Mouse (Mus musculus): ENCODE measurements around the gene Gm11541. TPM values are rescaled to one million over a fixed set of nuclear protein-coding genes. Genes with fewer than 3 reads are reported as not detected.

The Gm11541 gene
- total RNA-seq (2021), result not detected

DNA sequence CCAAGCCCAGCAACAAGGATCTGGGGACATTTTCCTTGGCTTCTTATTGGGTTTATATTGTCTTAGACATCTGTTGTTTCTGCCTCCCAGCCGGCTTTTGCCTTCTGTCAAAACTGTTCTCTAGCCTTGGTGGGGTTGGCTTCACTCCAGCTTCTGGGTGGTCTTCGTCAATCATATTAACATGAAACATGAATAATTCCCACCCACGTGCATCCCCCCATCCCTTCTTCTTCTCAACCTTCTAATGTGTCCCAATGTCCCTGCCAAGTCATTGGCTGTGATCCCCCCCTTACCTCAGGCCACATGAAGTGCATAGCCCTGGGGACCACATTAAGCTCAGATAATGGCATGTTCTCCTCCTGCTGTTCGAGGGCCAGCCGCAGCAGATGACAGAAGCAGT is at the start of gene Gm11541:
Gm11541 (minus strand) TSS at position 28 of the 400 bp plus-strand sequence.
- intact Hi-C loops (cut with DNase I), result no loop called here
- DNase-seq, result no peak

DNA sequence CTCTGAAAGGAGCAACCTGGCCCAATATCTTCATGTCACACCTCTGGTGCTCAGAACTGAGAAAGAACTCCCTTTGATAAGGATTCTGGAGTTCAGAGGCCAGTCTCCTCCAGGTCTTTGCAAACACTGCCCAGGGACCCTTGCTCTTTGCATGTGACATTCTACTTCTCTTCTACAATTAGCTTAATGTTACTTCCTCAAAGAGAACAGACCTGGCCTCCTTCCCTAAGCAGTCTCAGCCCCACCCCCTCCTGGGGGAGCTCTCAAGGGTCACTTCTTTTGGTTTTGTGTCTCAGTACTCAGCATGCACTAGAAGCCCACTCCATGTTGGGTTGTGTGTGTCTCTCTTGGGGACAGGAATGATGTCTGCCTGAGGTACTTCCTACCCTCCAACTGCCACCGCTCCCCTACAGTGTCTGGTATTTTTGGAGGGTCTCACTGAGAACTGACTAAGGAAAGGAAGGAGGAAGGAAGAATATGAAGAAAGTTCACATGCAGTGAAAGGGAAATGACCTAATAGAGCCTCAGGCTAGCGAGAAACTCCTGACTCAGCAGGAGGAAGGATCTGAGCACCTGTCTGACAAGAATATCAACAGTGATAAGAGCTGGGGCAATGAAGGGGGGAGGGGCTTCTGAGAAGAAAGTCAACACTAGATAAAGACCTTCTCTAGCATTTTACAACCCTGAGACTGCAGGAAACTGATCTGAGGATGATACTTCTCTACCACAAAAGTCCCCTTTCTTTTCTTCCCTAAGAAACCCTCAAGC is 48.8 kb upstream of the Gm11541 start:
- DNase-seq, result no peak

DNA sequence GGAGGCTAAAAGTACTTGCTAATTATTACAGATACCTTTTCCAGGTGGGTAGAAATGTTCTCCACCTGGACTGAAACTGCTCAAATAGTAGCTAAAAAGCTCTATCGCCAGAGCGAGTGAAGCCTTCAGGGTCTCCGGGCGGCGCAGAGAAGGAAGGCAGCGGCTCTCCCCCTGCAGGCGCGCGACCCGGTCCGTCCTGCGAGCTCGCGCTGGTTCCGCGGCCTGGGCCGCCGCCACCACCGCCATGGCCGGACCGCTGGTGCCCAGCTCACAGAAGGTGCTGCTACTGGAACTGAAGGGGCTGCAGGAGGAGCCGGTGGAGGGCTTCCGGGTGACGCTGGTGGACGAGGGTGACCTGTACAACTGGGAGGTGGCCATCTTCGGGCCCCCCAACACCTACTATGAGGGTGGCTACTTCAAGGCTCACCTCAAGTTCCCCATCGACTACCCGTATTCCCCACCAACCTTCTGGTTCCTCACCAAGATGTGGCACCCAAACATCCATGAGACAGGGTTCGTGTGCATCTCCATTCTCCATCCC is 37.5 kb upstream of the Gm11541 start, which contains the start of gene Cdc34b:
Cdc34b (plus strand) TSS at position 51 of the 541 bp plus-strand sequence.
- no peak for DNase-seq
- intact Hi-C loops (cut with DNase I), result no loop called here

More for the DNA sequence above, 48.8 kb upstream of the Gm11541 start:
- intact Hi-C loops (cut with DNase I), result no loop called here

DNA sequence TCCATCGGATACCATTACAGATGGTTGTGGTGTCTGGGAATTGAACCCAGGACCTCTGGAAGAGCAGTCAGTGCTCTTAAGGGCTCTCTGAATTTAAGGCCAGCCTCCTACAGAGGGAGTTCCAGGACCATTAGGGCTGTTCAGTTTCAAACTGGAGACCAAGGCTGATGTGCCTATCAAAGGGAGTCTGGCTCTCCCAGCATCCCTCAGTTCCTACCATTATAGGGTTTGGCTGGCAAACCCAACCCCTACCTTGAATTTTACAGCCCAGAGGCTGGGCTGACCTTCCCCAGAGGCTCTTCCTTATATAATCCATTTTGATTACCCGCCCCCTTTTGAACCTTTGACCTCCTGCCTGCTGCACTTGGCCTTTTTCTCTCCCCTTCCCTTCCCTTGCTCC is 31.4 kb upstream of the Gm11541 start:
- DNase-seq, result no peak
- intact Hi-C loops (cut with DNase I), result no loop called here

DNA sequence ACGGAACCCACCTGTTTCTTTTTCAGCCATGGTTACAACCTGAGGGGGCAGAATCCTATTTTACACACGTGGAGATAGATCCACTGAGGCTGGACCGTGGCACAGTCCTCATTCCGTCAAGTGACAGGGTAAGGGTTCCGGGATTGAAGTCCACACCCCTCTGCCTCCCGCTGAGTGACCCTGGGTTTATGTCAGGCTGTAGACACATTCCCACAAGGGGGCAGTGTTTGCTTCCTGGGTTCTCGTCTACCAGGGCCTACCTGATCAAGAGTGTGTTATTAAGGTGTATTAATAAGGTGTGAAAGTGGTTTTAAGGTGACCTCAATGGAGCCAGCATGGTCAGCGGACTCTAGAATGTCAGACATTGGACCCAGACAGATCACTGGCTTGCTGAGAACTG is 28.5 kb upstream of the Gm11541 start:
- DNase-seq, result peak; percentile 20 to 36
- intact Hi-C loops (cut with DNase I), result no loop called here

DNA sequence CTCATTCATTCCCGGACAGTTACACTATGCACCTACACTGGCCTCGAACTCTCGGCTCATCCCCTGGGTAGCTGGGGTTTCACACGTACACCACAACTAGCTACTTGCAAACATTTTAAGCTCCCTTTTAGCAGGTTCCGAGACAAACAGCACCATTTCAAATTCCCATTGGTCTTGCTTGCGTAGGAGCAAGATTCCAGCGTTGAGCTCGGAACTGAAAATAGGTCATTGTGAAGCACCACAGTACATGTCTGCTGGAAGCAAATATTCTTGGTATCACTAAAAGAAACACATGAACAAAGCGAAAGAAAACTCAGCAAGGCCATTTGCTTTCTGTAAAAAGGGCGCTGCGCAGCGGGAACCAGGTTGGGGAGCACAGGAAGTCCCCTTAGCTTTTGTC is 26.9 kb upstream of the Gm11541 start:
- intact Hi-C loops (cut with DNase I), result no loop called here
- no peak for DNase-seq

DNA sequence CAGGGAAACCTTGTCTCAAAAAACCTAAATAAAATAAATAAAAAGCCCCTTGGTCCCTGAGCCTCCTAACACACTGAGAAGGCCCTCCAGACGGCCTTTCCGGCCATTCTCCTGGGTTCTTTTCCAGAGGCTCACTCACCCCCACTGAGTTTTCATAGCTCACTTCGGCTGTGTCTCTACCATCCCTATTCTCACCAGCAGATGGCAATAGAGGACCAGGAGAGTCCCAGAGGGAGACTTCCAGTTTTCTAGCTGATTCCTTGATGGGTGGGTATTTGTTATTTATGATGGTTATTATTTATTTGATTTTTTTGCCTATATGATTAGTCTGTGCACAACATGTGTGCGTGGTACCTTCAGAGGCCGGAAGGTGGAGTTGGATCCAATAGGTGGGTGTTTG is 26.0 kb upstream of the Gm11541 start:
- intact Hi-C loops (cut with DNase I), result loop anchor here (1.0 kb wide), 1 partner anchor 206 kb away; the partner anchor contains the start of gene Col1a1
- DNase-seq, result peak; percentile 78 to 88

DNA sequence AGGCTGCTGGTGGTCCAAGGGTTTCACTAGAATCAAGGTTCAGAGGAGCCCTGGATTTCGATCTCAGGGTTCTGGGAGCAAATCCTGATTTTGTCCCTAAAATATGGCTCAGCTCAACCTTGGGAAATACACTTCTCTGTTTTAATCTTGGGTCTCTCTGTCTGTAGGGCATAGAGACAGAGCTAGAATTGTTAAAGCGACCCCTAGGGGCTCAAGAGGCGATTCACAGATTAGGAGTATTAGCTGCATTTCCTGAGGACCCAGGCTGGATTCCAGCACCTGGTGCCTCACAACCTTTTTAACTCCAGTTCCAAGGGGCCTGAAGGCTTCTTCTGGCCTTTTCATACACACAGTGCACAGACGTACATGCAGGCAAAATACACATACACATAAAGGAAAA is 25.3 kb upstream of the Gm11541 start:
- intact Hi-C loops (cut with DNase I), result loop anchor here (2.0 kb wide), 1 partner anchor 55 kb away; no protein-coding TSS in a partner anchor
- peak in 1 of 2 experiments; percentile 9 for DNase-seq

DNA sequence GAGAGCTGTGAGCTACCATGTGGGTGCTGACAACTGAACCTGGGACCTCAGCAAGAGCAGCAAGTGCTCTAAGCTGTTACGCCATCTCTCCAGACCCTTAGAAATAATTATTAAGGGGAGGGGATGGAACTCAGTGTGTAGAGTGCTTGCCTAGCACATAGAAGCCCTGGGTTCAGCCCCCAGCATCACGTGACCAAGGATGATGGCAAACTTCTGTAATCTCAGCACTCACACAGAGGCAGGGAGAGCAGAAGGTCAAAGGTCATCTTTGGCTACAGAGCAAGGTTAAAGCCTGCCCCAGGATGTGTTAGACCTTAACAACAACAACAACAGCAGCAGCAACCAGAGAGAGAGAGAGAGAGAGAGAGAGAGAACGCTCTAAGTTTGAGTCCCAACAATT is 24.2 kb upstream of the Gm11541 start:
- DNase-seq, result no peak
- intact Hi-C loops (cut with DNase I), result loop anchor here (2.0 kb wide), 1 partner anchor 56 kb away; no protein-coding TSS in a partner anchor

DNA sequence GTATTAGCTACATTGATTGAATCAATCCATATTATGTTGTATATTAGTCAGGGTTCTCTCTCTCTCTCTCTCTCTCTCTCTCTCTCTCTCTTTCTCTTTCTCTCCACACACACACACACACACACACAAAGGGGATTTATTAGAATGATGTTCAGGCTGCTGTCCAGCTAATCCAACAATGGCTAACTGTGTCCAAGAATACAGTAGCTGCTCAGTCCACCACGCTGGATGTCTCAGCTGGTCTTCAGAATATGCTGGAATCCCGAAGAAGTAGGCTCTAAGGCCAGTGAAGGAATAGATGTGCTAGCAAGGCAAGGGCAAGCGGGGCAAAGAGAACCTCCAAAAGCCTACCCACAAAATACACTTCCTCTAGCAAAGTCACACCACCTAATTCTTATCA is 23.0 kb upstream of the Gm11541 start:
- DNase-seq, result no peak
- intact Hi-C loops (cut with DNase I), result no loop called here

DNA sequence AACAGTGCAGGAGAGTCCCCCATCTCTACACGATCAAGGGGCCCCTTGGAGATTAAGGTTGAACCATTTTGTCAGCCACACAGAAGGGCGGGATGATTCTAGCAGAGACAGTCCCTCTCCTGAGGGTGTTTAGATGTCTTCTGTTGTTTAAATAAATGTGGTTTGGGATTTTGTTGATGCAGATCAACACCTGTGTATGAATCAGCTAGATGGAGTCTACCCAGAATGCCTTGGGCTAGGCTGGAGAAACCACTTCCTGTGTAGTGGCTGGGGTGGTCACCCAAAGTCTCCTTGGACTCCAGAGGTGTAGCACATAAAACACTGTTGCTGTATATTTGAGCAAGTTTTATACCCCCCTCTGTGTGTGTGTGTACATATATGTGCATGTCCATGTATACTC is 14.9 kb upstream of the Gm11541 start:
- DNase-seq, result no peak
- intact Hi-C loops (cut with DNase I), result loop anchor here (5.0 kb wide), 1 partner anchor 87 kb away; no protein-coding TSS in a partner anchor

DNA sequence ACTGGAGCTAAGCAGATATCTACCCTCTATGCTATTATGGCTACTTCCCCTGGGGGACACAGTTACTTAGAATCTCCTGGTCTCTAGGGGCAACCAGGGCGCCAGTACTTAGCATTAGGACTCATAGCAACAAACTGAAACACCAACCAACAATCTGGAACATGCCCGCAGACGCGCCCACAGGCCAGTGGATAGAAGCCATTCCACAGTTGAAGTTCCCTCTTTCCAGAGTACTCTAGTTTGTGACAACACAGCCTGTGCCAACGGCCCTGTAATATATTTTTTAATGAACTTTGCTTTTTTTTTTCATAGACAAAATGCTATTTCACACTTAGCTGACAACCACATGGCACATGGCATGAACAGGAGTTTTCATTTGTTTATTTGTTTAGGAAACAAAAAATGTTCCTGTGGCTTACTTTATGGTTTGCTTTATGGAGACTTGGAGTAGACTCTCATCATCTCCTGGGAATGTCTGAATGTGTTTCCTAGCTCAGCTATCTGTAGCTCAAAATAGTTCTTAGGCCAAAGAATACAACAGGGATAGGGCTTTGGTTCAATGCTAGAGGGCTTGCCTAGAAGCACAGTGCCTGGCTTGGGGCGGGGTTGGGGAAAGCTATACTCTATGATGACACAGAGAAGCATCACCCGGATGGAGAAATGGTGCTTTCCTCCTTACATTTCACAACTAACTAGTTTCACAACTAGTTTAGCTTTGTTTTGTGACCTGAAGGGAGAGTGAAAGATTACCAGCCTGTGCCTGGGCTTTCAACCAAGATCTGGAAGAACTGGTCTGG is 14.0 kb upstream of the Gm11541 start:
- DNase-seq, result peak; percentile 15 to 25
- intact Hi-C loops (cut with DNase I), result loop anchor here (5.0 kb wide), 1 partner anchor 86 kb away; no protein-coding TSS in a partner anchor

DNA sequence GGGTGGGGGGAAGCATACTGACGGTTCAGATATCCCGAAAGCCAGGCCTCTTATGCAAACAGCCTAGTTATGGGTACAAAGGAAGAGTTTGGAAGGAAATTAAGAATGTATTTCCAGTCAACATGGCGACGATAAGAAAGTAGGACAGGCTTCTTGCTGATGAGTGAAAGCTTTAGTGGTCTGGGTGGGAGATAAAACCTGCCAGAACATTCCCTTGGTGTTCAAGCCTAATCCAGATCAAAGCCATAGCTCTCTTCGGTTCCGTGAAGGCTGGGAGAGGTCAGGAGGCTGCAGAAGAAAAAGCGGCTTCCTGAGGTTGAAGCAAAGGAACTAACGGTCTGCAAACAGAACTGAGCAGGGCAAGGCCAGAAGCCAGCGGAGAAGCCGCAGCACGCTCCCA is 12.9 kb upstream of the Gm11541 start:
- intact Hi-C loops (cut with DNase I), result loop anchor here (5.0 kb wide), 1 partner anchor 85 kb away; no protein-coding TSS in a partner anchor
- DNase-seq, result peak; percentile 15 to 34

DNA sequence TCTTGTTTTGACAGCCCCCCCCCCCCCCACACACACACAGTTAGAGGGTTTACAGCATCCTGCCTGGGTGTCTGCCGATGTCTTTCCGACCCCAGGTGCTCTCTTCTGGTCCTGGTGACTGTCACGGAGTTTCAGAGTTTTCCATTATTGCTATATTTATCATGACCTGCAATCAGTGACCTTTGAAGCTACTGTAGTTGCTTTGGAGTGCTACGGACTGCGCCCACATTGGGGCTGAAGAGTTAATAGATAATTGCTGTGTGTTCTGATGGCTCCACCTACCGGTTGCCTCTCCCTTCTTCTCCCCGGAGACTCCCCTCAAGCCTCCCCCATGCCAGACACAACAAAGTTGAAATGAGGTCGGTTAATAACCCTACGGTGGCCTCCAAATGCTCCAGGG is 12.5 kb upstream of the Gm11541 start:
- intact Hi-C loops (cut with DNase I), result loop anchor here (5.0 kb wide), 1 partner anchor 84 kb away; no protein-coding TSS in a partner anchor
- peak; percentile 66 to 68 for DNase-seq

DNA sequence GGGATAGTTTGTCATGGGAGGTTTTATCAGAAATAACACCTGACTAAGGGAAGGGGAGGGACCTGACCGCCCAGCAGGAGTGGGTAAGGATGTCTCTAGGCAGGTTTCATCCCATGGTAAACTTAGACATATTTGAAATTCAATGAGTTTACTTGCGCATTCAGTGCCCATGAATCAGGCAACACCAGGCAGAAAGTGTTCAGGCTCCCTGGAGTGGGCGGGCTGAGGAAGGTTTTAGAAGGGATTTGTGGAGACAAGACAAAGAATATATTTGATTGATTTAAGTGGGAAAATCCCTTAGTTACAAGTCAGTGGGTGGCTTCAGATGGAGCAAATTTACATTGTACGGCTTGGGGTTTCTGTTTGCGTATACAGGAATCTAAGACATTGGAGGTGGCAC is 11.3 kb upstream of the Gm11541 start:
- DNase-seq, result no peak
- intact Hi-C loops (cut with DNase I), result loop anchor here (5.0 kb wide), 1 partner anchor 83 kb away; no protein-coding TSS in a partner anchor

DNA sequence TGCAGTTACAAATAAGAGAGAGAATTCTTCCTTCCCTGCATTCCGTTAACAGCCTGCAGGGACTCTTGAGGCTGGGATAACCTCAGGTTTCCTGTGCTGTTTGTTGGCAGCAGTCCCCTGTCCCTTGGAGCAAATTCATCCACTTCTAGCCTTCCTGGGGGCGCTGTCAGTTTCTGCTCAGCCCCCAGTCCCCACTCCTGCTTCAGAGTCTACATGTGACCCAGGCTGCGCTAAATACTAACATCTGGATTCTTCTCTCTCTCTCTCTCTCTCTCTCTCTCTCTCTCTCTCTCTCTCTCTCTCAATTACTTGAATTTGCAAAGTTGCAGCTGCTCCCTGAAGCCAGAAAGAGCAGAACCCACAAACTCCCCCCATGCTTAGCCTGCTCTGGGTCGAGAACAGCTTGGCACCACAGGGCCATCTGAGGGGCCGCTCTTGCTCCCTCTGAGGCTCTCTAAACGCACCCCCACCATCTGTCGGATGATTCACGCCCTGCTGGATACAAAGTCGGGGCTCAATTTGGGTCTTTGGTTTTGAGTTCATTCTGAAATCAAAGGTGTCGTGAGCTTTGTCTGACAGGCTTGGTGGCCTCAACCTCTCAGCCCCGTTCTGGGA is 9.1 kb upstream of the Gm11541 start:
- intact Hi-C loops (cut with DNase I), result loop anchor here (2.0 kb wide), 1 partner anchor 31 kb away; no protein-coding TSS in a partner anchor
- peak in 1 of 2 experiments; percentile 21 for DNase-seq

DNA sequence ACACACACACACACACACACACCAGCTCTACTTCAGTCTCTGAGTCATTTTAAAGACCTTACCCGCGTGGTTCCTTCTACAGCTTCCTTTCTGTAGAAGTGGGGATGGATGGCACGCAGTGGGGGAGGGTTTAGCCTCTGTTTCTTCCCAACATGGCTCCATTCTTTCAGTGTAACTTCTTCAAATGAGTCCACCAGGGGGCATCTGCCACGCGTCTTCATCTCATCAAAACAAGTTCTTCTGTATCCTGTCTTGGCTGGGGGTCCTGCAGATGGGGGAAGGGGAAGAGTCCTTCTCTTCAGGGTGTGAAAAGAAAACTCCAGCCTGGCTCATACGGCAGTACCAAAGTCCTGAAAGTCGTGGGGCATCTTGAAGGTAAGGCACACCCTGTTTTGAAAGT is 279 bp downstream of the Gm11541 start:
- intact Hi-C loops (cut with DNase I), result no loop called here

DNA sequence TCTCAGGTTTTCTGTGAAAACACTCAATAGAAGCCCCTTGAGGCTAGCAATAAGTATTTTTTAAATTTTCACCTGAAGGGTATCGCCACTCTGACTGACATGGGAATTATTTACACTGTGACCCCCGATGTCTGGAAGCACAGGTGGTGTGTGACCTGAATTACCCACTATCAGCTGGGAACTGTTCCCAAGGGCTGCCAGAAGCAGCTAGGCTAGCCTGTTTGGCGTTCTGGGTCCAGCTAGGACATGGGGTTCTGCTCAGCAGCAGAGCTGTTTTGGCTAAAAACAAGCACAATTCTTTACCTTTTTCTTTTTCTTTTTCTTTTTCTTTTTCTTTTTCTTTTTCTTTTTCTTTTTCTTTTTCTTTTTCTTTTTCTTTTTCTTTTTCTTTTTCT is 2.1 kb downstream of the Gm11541 start:
- intact Hi-C loops (cut with DNase I), result no loop called here
- DNase-seq, result no peak

More for the DNA sequence above, 279 bp downstream of the Gm11541 start:
- no peak for DNase-seq

DNA sequence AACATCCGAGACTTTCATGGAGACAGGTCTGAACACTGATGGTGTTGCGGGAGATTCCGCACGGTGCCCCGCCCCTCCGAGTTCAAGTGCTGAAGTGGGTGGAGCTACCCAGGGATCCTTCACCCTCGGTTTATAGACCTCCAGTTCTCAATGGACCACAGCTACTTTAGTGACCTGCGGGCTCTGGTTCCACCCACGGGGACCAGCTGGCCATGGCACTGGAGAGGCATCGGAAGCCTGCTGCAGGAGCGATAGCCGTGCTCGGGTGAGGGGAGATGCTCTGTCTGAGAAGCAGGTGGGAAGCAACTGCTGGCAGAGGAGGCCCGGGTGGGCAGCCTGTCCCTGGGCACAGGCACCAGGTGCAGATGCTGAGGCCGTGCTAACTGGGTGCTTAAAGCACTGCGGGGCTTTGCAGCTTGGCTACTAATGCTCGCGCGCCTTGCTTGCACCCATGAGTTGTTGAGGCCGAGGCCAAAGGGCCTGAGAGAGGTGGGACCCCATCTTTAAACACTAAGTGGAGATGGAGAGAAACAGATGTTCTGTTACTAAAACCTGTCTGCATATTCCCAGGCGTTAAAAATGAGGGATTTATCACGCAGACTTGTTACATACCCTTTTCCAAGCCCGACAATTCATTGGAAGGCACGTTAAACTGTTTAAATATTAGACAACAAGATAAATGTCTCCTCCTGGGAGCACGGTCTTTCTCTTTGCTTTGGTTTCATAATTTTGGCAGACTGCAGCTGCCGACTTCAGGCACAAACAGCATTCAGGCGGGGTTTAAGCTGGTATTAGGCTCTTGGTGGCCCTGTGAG is 2.7 kb downstream of the Gm11541 start:
- intact Hi-C loops (cut with DNase I), result no loop called here
- DNase-seq, result no peak

DNA sequence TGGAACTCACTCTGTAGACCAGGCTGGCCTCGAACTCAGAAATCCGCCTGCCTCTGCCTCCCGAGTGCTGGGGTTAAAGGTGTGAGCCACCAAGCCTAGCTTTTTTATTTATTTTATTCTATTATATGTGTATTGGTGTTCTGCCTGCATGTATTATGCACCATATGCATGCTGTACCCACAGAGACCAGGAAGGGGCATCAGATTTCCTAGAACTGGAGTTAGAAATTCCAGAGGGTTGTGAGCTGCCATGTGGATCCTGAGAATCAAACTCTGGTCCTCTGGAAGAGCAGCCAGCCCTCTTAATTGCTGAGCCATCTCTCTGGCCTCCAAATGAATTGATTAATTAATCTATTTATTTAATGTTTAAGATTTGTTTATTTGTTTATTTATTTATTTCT is 4.9 kb downstream of the Gm11541 start:
- intact Hi-C loops (cut with DNase I), result no loop called here
- DNase-seq, result no peak

Data from heart, postnatal 10 days (tissue).